Mouse (Mus musculus) limb, embryonic 14.5 days (tissue): ENCODE results near the gene Thbs2. TPM values are rescaled to one million over a fixed set of nuclear protein-coding genes. Genes with fewer than 3 reads are reported as not detected.
A peak's percentile ranks its signal among the peaks of the same experiment; 100 is the strongest.

Experiments used
- ATAC-seq: fragments of 200-750 bp; cut with Nextera tagmentation; 2 replicates; pipeline ENCODE4 v1.8.0; 2017; ENCODE audit warnings: low read depth, moderate number of reproducible peaks, moderate TSS enrichment; ENCODE audit not compliant: low FRiP score
- DNase-seq: peaks from one replicate; pipeline ENCODE4 v3.0.0-alpha.2; 2015; ENCODE audit warnings: low spot score
- H3K27ac ChIP-seq: fragments of 300-500 bp; sonication (generic); replicated peaks from 2 replicates; pipeline ENCODE4 v1.5.1; 2014; ENCODE audit warnings: low read depth, mild to moderate bottlenecking, low read length, moderate library complexity, mixed read lengths
- H3K27me3 ChIP-seq: fragments of 300-500 bp; sonication (generic); 2 replicates; pipeline ENCODE4 v1.6.1; 2014; ENCODE audit warnings: low read length, mixed read lengths; ENCODE audit not compliant: control insufficient read depth, insufficient read depth
- H3K36me3 ChIP-seq: fragments of 300-500 bp; sonication (generic); 2 replicates; pipeline ENCODE4 v1.6.1; 2014; ENCODE audit warnings: mild to moderate bottlenecking, low read length, moderate library complexity, mixed read lengths; ENCODE audit not compliant: control insufficient read depth, insufficient read depth
- H3K4me1 ChIP-seq: fragments of 300-500 bp; sonication (generic); 2 replicates; pipeline ENCODE4 v1.6.1; 2014; ENCODE audit warnings: antibody characterized with exemption, low read length, mixed read lengths; ENCODE audit not compliant: control insufficient read depth, insufficient read depth
- H3K4me2 ChIP-seq: fragments of 300-500 bp; sonication (generic); replicated peaks from 2 replicates; pipeline ENCODE4 v1.6.1; 2014; ENCODE audit warnings: low read depth, mild to moderate bottlenecking, low read length, moderate library complexity; ENCODE audit not compliant: severe bottlenecking
- H3K4me3 ChIP-seq: fragments of 300-500 bp; sonication (generic); replicated peaks from 2 replicates; pipeline ENCODE4 v1.5.1; 2014; ENCODE audit warnings: low read length
- H3K9ac ChIP-seq: fragments of 300-500 bp; sonication (generic); 2 replicates; pipeline ENCODE4 v1.6.1; 2014; ENCODE audit warnings: mild to moderate bottlenecking, low read depth, low read length, moderate library complexity; ENCODE audit not compliant: severe bottlenecking
- H3K9me3 ChIP-seq: fragments of 300-500 bp; sonication (generic); 2 replicates; pipeline ENCODE4 v1.6.1; 2016; ENCODE audit warnings: low read length; ENCODE audit not compliant: control insufficient read depth
- POLR2A ChIP-seq: fragments of 200-500 bp; IDR thresholded peaks from 2 replicates; pipeline ENCODE4 v1.8.0; 2012; ENCODE audit warnings: inconsistent platforms, mild to moderate bottlenecking, moderate library complexity, borderline replicate concordance; ENCODE audit not compliant: insufficient read depth, insufficient read length; ENCODE audit errors: extremely low read depth
- WGBS: fragments of 180-500 bp; shearing (Covaris S2); extraction: QIAGEN DNeasy Blood & Tissue Kit; methylation state at CpG from one replicate; pipeline ENCODE4 v1.1.7; 2014; 5-methylcytosine and 5-hydroxymethylcytosine counted together
- polyA plus RNA-seq, 2 experiments: library from polyadenylated mRNA; depleted of rRNA in 1 of 2; stranded (reverse) in 1 of 2; unstranded in 1 of 2; fragments of >200 nt; fragmentation: Nextera tagmentation in 1 of 2; extraction: Ambion mirVana in 1 of 2; gene quantifications; 2 replicates each; pipeline versions ENCODE4 v1.2.1 to v1.2.3; 2012 to 2014

Thbs2 gene
- polyA plus RNA-seq (2012; rRNA removed) (78.6 and 87.8 TPM in 2 replicates), polyA plus RNA-seq (2014; fragmentation: Nextera tagmentation; extraction: Ambion mirVana) (77.6 and 92.6 TPM in 2 replicates)

- peaks cover 5% of the 10 kb centered on the region; the same call in 1 of the 2 replicates for H3K36me3 ChIP-seq
- WGBS, result 1% methylated on average over 14 of the region's 14 CpGs
- ATAC-seq, result peak; percentile 93
These were observed at the start of gene Thbs2 for GRCm38 (mm10) chr17:14693994-14694374. Gene Thbs2, minus strand, starts transcription at chr17:14694235.

GRCm38 (mm10) chr17:14735493-14736004, 41.5 kb upstream of the Thbs2 start:
- Histone ChIP-seq H3K36me3 (no peaks in the 10 kb centered on the region), H3K4me1 (no peaks in the 10 kb centered on the region), H3K27me3 (no peaks in the 10 kb centered on the region), H3K9me3 (no peaks in the 10 kb centered on the region), H3K27ac (no peak overlapping the region), H3K4me3 (no peak overlapping the region), H3K9ac (no peak overlapping the region), H3K4me2 (no peak overlapping the region)
- DNase-seq (no peak), ATAC-seq (no peak)
- TF ChIP-seq POLR2A, result no peak
- WGBS, result 78% methylated on average over 6 of the region's 6 CpGs

More at GRCm38 (mm10) chr17:14693994-14694374, at the start of gene Thbs2:
- H3K4me1 ChIP-seq, result peaks cover 3% of the 10 kb centered on the region; the same call in 1 of the 2 replicates
- peak within 1 kb of the TSS; percentile 45 for H3K9ac ChIP-seq
- H3K4me3 ChIP-seq, result peak within 1 kb of the TSS; percentile 36
- DNase-seq, result peak; percentile 89
- H3K9me3 ChIP-seq, result no peaks in the 10 kb centered on the region
- peak within 1 kb of the TSS; percentile 47 for H3K4me2 ChIP-seq
- H3K27ac ChIP-seq, result peak within 1 kb of the TSS; percentile 39; the same call in 1 of the 2 replicates
- TF ChIP-seq POLR2A, result no peak
- no peaks in the 10 kb centered on the region for H3K27me3 ChIP-seq

GRCm38 (mm10) chr17:14734380-14734779, 40.3 kb upstream of the Thbs2 start:
- H3K27ac ChIP-seq, result no peak overlapping the region
- no peak for TF ChIP-seq POLR2A
- no peaks in the 10 kb centered on the region for H3K36me3 ChIP-seq
- DNase-seq (no peak), ATAC-seq (no peak)
- H3K27me3 ChIP-seq, result no peaks in the 10 kb centered on the region
- H3K4me3 ChIP-seq, result no peak overlapping the region
- H3K9ac ChIP-seq, result no peak overlapping the region
- H3K9me3 ChIP-seq, result no peaks in the 10 kb centered on the region
- WGBS, result 82% methylated on average over 4 of the region's 4 CpGs
- no peaks in the 10 kb centered on the region for H3K4me1 ChIP-seq
- no peak overlapping the region for H3K4me2 ChIP-seq

DNA sequence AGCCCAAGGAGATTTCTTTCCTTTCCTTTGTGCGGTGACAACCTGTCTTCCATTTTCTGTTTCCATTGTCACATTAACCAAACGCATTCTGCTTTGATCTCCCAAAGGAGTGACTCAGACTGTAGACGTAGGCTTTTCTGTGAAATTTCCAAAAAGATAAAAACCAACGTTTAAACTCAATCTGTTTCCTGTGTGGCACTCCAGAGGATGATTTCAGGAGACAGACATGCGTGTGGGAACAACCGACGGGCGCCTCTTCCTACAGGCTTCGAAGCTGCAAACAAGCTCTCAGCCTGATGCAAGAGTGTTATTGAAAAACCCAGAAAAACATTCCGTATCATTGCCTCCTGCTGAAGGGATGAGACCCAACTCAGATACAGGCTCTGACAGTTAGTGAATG, 39.9 kb upstream of the Thbs2 start:
- no peaks in the 10 kb centered on the region for H3K27me3 ChIP-seq

DNA sequence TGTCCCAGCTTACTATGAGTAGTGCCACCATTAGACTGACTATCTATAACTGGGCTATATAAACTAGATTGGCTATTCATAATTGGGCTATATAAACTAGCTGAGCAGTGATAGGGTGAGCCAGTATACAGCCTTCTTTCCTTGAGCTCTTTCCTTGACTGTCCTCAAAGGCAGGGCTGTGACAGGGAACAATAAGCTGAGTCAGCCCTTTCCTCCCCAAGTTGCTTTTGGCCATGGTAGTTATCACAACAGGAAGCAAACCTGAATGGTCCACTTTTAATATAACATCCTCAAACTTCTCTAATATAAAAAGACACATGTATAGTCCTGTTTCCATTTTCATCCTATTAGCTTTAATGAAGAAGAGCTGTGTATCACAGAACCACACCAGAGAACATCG, 39.0 kb upstream of the Thbs2 start:
- Histone ChIP-seq H3K9ac (no peak overlapping the region), H3K27me3 (no peaks in the 10 kb centered on the region), H3K9me3 (no peaks in the 10 kb centered on the region), H3K36me3 (no peaks in the 10 kb centered on the region), H3K27ac (no peak overlapping the region), H3K4me3 (no peak overlapping the region), H3K4me1 (no peaks in the 10 kb centered on the region), H3K4me2 (no peak overlapping the region)
- TF ChIP-seq POLR2A, result no peak
- 88% methylated on average over 1 of the region's 1 CpGs for WGBS
- no peak for ATAC-seq
- DNase-seq, result no peak

More for the DNA sequence above, 39.9 kb upstream of the Thbs2 start:
- no peak overlapping the region for H3K27ac ChIP-seq
- no peak overlapping the region for H3K4me3 ChIP-seq
- no peak overlapping the region for H3K4me2 ChIP-seq
- no peaks in the 10 kb centered on the region for H3K9me3 ChIP-seq
- no peak for TF ChIP-seq POLR2A
- no peak for DNase-seq
- ATAC-seq, result no peak
- 78% methylated on average over 10 of the region's 10 CpGs for WGBS
- H3K36me3 ChIP-seq, result no peaks in the 10 kb centered on the region
- H3K9ac ChIP-seq, result no peak overlapping the region
- no peaks in the 10 kb centered on the region for H3K4me1 ChIP-seq
